Mouse (Mus musculus): ENCODE data around the gene Osm. TPM values are rescaled to one million over a fixed set of nuclear protein-coding genes. Genes with fewer than 3 reads are reported as not detected.

Gene Osm
- polyA plus RNA-seq, 1 experiment from 2014 or later, result 0.60 TPM

DNA sequence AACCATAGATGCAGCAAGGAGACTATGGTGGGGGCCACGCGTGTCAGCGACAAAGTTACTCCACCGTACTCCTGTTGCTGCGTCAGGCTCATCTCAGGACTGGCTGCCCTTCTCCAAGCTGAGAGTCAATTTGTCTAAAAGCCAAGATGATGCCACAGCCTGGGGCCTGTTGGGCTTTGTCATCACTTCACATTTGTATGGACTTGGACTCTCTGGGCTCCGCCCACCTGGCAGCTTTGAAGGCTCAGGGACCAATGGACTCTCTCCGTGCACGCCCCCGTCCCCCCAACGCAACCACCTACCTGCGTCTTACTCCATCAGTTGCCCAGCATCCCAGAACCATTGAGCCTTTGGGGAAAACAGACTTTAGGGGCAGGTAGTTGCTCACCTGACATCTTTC is 35.3 kb downstream of the Osm start:
- ATAC-seq (ENCODE audit: low read depth) (no peak), DNase-seq (no peak)
- H3K9me3 ChIP-seq (replicated peaks), result no peaks in the 10 kb centered on the region
- no peaks in the 10 kb centered on the region for H3K36me3 ChIP-seq
- H3K27me3 ChIP-seq, result peaks cover 58% of the 10 kb centered on the region
- H3K4me3 ChIP-seq (replicated peaks), result no peak overlapping the region
- no peak overlapping the region for H3K4me2 ChIP-seq
- no peak overlapping the region for H3K9ac ChIP-seq
- 72% methylated on average over 11 of the region's 11 CpGs for WGBS (ENCODE audit: insufficient replicate concordance)
- H3K27ac ChIP-seq, result no peak overlapping the region
- peaks cover 8% of the 10 kb centered on the region for H3K4me1 ChIP-seq (replicated peaks)

DNA sequence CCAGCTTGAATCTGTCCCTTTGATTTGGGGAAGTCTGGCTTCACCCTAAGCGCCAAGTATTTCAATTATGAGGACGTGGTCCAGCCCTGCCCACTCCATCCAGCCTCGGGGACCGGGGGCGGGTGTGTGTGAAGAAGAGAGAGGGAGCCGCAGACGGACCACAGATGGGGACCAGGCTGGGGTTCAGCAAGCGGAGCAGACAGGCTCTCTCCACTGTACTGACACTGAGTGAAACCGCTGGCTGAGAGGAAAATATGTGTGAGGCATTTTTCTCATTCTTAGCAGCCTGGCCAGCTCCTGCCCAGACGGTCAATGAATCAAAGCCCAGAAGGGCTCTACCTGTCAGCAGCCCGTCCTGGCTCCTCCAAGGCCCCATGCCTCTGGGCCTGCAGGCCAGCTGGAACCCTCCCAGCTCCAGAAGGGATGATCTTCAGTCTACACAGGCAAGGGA is 40.2 kb downstream of the Osm start:
- Histone ChIP-seq H3K4me1 (replicated peaks) (no peaks in the 10 kb centered on the region), H3K27me3 (peaks cover 20% of the 10 kb centered on the region), H3K4me2 (no peak overlapping the region), H3K9me3 (replicated peaks) (no peaks in the 10 kb centered on the region), H3K9ac (no peak overlapping the region), H3K27ac (no peak overlapping the region), H3K4me3 (replicated peaks) (no peak overlapping the region), H3K36me3 (no peaks in the 10 kb centered on the region)
- ATAC-seq (ENCODE audit: low read depth), result no peak
- DNase-seq, result no peak
- WGBS (ENCODE audit: insufficient replicate concordance), result 61% methylated on average over 11 of the region's 11 CpGs

DNA sequence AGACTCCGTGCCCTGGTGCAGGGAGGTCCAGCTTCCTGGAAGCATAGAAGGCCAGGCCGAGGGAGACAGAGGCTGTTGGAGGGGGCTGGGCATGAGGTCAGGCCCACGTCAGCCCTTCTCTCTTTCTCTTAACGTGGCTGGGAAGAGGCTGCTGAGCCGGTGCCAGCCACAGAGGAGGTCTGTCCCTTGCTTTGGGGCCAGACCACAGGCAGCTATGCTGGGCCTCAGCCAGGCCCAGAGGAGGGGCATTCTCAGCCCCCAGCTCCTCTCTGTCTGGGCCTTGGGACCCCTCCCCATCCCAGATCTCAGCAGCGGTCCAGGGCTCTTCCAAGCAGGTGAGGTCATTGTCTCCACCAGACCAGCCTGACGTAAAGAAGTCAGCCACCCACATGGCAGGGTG is 43.7 kb downstream of the Osm start:
- no peaks in the 10 kb centered on the region for H3K4me1 ChIP-seq (replicated peaks)
- DNase-seq, result no peak
- no peak overlapping the region for H3K4me2 ChIP-seq
- H3K9ac ChIP-seq, result no peak overlapping the region
- 59% methylated on average over 7 of the region's 7 CpGs for WGBS (ENCODE audit: insufficient replicate concordance)
- H3K27me3 ChIP-seq, result peaks cover 6% of the 10 kb centered on the region; the same call in 1 of the 2 replicates
- no peak for ATAC-seq (ENCODE audit: low read depth)
- no peaks in the 10 kb centered on the region for H3K36me3 ChIP-seq
- H3K4me3 ChIP-seq (replicated peaks), result no peak overlapping the region
- H3K9me3 ChIP-seq (replicated peaks), result no peaks in the 10 kb centered on the region
- H3K27ac ChIP-seq, result no peak overlapping the region

DNA sequence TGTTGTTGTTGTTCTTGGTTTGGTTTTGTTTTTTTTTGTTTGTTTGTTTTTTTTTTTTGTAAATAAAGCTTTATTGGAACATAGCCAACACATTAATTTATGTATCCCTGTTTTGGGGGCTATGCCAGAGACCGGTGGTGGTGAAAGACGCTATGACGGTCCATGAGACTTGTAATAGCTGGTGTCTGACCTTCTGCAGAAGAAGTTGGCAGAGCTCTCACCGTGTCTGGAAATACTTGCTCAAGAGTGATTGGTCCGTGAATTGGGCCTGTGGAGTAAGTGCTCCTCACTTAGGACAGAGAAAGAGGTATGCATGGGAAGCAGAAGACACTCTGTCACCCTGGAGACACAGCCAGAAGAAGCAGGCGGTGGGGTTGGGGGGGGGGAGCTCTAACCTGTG is 45.6 kb downstream of the Osm start:
- DNase-seq, result no peak
- peaks cover 4% of the 10 kb centered on the region; the same call in 1 of the 2 replicates for H3K4me1 ChIP-seq (replicated peaks)
- no peak overlapping the region for H3K27ac ChIP-seq
- 0 out of 2 replicates have a peak, but pooled peaks cover 6% of the 10 kb centered on the region for H3K27me3 ChIP-seq
- H3K4me2 ChIP-seq, result no peak overlapping the region
- H3K36me3 ChIP-seq, result no peaks in the 10 kb centered on the region
- no peak overlapping the region for H3K9ac ChIP-seq
- no peak for ATAC-seq (ENCODE audit: low read depth)
- no peak overlapping the region for H3K4me3 ChIP-seq (replicated peaks)
- 65% methylated on average over 6 of the region's 6 CpGs for WGBS (ENCODE audit: insufficient replicate concordance)
- no peaks in the 10 kb centered on the region for H3K9me3 ChIP-seq (replicated peaks)

DNA sequence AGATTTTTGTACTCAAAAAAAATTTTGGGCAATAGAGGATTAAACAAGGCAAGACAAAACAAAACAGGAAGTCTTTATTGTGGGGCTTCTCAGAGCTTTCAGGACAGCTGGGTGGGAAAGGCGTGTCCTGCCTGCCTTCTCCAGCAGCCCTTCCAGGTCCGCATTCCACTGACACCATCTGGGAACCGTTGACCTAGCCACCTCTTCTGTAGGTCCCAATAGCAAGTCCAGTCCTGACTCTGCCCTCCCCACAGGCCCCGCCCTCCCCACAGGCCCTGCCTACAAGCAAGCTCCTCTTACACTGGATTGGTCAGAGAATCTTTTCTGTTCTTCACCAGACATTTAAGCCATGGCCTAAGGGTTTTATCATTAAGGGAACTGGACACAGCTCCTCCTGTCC is 47.4 kb downstream of the Osm start:
- 27% methylated on average over 4 of the region's 4 CpGs for WGBS (ENCODE audit: insufficient replicate concordance)
- Histone ChIP-seq H3K27ac (no peak overlapping the region), H3K36me3 (no peaks in the 10 kb centered on the region), H3K4me1 (replicated peaks) (peaks cover 5% of the 10 kb centered on the region; the same call in 1 of the 2 replicates), H3K9ac (no peak overlapping the region), H3K4me2 (no peak overlapping the region), H3K4me3 (replicated peaks) (no peak overlapping the region), H3K27me3 (no peaks in the 10 kb centered on the region), H3K9me3 (replicated peaks) (no peaks in the 10 kb centered on the region)
- DNase-seq (no peak), ATAC-seq (ENCODE audit: low read depth) (peak; percentile 62)

DNA sequence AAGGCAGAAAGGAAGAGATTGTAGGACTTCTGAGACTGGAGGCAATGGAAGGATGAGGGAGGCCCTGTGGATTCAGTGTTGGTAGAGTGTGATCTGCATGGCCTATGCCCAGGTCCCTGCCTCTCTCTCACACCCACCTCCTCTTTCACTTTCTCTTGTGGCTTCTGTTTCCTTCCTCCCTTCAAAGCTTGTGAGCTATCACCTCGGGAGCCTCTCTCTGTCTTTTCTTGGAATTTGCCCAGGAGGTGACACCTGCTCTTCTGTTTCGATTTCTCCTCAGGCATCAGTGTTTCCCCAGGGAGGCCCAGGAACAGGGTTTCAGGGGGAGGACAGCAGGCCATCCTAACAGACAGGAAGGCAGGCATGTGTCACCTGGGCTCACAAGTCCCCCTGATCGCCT is 53.1 kb downstream of the Osm start:
- ATAC-seq (ENCODE audit: low read depth) (no peak), DNase-seq (no peak)
- H3K27me3 ChIP-seq, result peaks cover 12% of the 10 kb centered on the region
- H3K27ac ChIP-seq, result no peak overlapping the region
- peaks cover 31% of the 10 kb centered on the region for H3K4me1 ChIP-seq (replicated peaks)
- no peaks in the 10 kb centered on the region for H3K9me3 ChIP-seq (replicated peaks)
- H3K36me3 ChIP-seq, result no peaks in the 10 kb centered on the region
- H3K9ac ChIP-seq, result no peak overlapping the region
- H3K4me3 ChIP-seq (replicated peaks), result no peak overlapping the region
- 33% methylated on average over 3 of the region's 3 CpGs for WGBS (ENCODE audit: insufficient replicate concordance)
- no peak overlapping the region for H3K4me2 ChIP-seq

Other genes with a start within 250 kb of the Osm start
- gene Sec14l4, start 205.0 kb upstream of the Osm start, polyA plus RNA-seq (2015; fragmentation: Nextera tagmentation; extraction: Ambion mirVana), result 0.96 and 1.2 TPM in 2 replicates
- not detected in 2 replicates for gene Sec14l3, start 171.6 kb upstream of the Osm start, polyA plus RNA-seq (2015; fragmentation: Nextera tagmentation; extraction: Ambion mirVana)
- 32.2 and 33.9 TPM in 2 replicates for gene Mtfp1, start 141.0 kb upstream of the Osm start, polyA plus RNA-seq (2015; fragmentation: Nextera tagmentation; extraction: Ambion mirVana)
- 5.8 and 7.0 TPM in 2 replicates for gene Sec14l2, start 113.0 kb upstream of the Osm start, polyA plus RNA-seq (2015; fragmentation: Nextera tagmentation; extraction: Ambion mirVana)
- 5.6 and 6.1 TPM in 2 replicates for gene Rnf215, start 101.2 kb upstream of the Osm start, polyA plus RNA-seq (2015; fragmentation: Nextera tagmentation; extraction: Ambion mirVana)
- 0.65 and 0.87 TPM in 2 replicates for gene Ccdc157, start 76.1 kb upstream of the Osm start, polyA plus RNA-seq (2015; fragmentation: Nextera tagmentation; extraction: Ambion mirVana)
- 23.5 and 32.9 TPM in 2 replicates for gene Sf3a1, start 76.1 kb upstream of the Osm start, polyA plus RNA-seq (2015; fragmentation: Nextera tagmentation; extraction: Ambion mirVana)
- gene Tbc1d10a, start 49.6 kb upstream of the Osm start, polyA plus RNA-seq (2015; fragmentation: Nextera tagmentation; extraction: Ambion mirVana), result 6.0 and 6.2 TPM in 2 replicates
- 1.9 and 2.1 TPM in 2 replicates for gene Castor1, start 18.2 kb upstream of the Osm start, polyA plus RNA-seq (2015; fragmentation: Nextera tagmentation; extraction: Ambion mirVana)
- gene Lif, start 21.1 kb downstream of the Osm start, polyA plus RNA-seq (2015; fragmentation: Nextera tagmentation; extraction: Ambion mirVana), result 0.02 TPM in 1 of 2 replicates, not detected in the other
- 0.68 and 0.90 TPM in 2 replicates for gene Hormad2, start 204.7 kb downstream of the Osm start, polyA plus RNA-seq (2015; fragmentation: Nextera tagmentation; extraction: Ambion mirVana)